Mouse (Mus musculus): ENCODE results near the gene Cops8. TPM values are rescaled to one million over a fixed set of nuclear protein-coding genes. Genes with fewer than 3 reads are reported as not detected.

Cops8 gene
- total RNA-seq (2014; fragmentation: Nextera tagmentation) = 85.0 and 96.0 TPM in 2 replicates
- total RNA-seq (2017) = 110 and 129 TPM in 2 replicates
- polyA plus RNA-seq (2012) = 37.1 and 39.2 TPM in 2 replicates

DNA sequence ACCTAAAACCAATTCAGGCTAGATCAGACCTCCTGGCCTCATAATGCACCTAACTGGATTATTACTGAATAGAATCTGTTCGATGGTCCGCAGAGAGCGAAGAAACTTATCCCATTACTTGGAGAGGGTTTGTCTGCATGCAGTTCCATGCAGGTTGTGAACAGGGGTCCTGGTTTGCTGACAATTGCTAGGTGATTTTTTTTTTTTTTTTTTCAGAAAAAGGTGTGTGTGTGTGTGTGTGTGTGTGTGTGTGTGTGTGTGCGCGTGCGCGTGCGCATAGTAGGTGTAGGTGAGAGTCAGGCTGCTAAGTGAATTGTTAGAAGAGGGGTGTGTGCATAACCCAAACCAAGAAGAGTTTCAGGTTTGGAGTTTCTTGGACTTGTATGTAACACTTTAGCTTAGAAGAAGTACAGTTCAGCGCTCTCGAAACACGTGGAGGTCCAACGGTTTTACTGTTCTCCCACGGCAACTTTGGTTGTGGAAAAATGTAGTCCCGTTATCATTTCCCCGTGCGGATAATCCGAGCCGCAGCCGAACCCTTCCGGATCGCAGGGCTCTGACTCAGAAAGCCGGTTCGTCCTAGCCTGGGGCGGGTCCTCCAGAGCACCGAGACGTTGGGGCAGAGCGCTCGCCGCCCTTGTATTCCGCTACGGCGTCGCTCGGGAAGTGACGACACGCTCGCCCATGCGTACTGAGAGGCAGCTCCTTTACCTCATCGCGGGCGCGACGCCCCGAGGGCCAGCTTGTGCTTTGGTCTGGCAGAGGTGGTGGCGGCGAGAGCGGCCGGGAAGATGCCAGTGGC lies at the start of gene Cops8:
Gene Cops8, plus strand, starts transcription at position 223 of the 802 bp plus-strand sequence.
- 0 out of 2 replicates have a peak, but pooled peaks cover 2% of the 10 kb centered on the region for H3K27me3 ChIP-seq (ENCODE audit: insufficient read depth, low read length)
- H3K9me3 ChIP-seq (replicated peaks) = no peaks in the 10 kb centered on the region
- peak; percentile 98 for ATAC-seq (ENCODE audit: extremely low read depth, insufficient number of reproducible peaks, low FRiP score, poor library complexity, severe bottlenecking)
- DNase-seq (ENCODE audit: low spot score) = peak; percentile 98
- H3K36me3 ChIP-seq (replicated peaks) = peaks cover 33% of the 10 kb centered on the region
- H3K4me3 ChIP-seq (ENCODE audit: low read depth, low read length) = peak within 1 kb of the TSS; percentile 86
- no peak for TF ChIP-seq TAL1 (conservative IDR thresholded peaks at IDR 0.05; ENCODE audit: low read depth, low read length)
- no peak for TF ChIP-seq GATA2 (IDR thresholded peaks at IDR 0.05; ENCODE audit: borderline replicate concordance, low read depth, low read length)
- no peak for TF ChIP-seq CTCF (IDR thresholded peaks at IDR 0.05; ENCODE audit: low read depth, low read length)
- TF ChIP-seq GATA1 (IDR thresholded peaks at IDR 0.05; ENCODE audit: borderline replicate concordance, low read length) = no peak
- no peak for TF ChIP-seq POLR2AphosphoS5 (IDR thresholded peaks at IDR 0.05; ENCODE audit: insufficient replicate concordance, low read depth, low read length)
- peaks cover 22% of the 10 kb centered on the region for H3K4me1 ChIP-seq (ENCODE audit: insufficient read depth, low read depth, low read length)

- no peaks in the 10 kb centered on the region for H3K27me3 ChIP-seq (ENCODE audit: insufficient read depth, low read length)
- DNase-seq (ENCODE audit: low spot score) (no peak), ATAC-seq (ENCODE audit: extremely low read depth, insufficient number of reproducible peaks, low FRiP score, poor library complexity, severe bottlenecking) (no peak)
- H3K9me3 ChIP-seq (replicated peaks) = peaks cover 51% of the 10 kb centered on the region
- H3K4me1 ChIP-seq (ENCODE audit: insufficient read depth, low read depth, low read length) = no peaks in the 10 kb centered on the region
- no peak for TF ChIP-seq POLR2AphosphoS5 (IDR thresholded peaks at IDR 0.05; ENCODE audit: insufficient replicate concordance, low read depth, low read length)
- peak; percentile 30; the same call in 1 of the 2 replicates for TF ChIP-seq CTCF (IDR thresholded peaks at IDR 0.05; ENCODE audit: low read depth, low read length)
- no peak overlapping the region for H3K4me3 ChIP-seq (ENCODE audit: low read depth, low read length)
- no peaks in the 10 kb centered on the region for H3K36me3 ChIP-seq (replicated peaks)
Observed at GRCm38 (mm10) chr1:90557140-90557539, 45.6 kb upstream of the Cops8 start.

GRCm38 (mm10) chr1:90560942-90561726 lies 41.6 kb upstream of the Cops8 start:
- Histone ChIP-seq H3K27me3 (ENCODE audit: insufficient read depth, low read length) (no peaks in the 10 kb centered on the region), H3K4me3 (ENCODE audit: low read depth, low read length) (no peak overlapping the region), H3K4me1 (ENCODE audit: insufficient read depth, low read depth, low read length) (no peaks in the 10 kb centered on the region), H3K36me3 (replicated peaks) (no peaks in the 10 kb centered on the region), H3K9me3 (replicated peaks) (peaks cover 41% of the 10 kb centered on the region)
- ATAC-seq (ENCODE audit: extremely low read depth, insufficient number of reproducible peaks, low FRiP score, poor library complexity, severe bottlenecking) (no peak), DNase-seq (ENCODE audit: low spot score) (no peak)
- TF ChIP-seq POLR2AphosphoS5 (IDR thresholded peaks at IDR 0.05; ENCODE audit: insufficient replicate concordance, low read depth, low read length) = no peak
- no peak for TF ChIP-seq GATA1 (IDR thresholded peaks at IDR 0.05; ENCODE audit: borderline replicate concordance, low read length)
- TF ChIP-seq CTCF (IDR thresholded peaks at IDR 0.05; ENCODE audit: low read depth, low read length) = no peak
- no peak for TF ChIP-seq GATA2 (IDR thresholded peaks at IDR 0.05; ENCODE audit: borderline replicate concordance, low read depth, low read length)

DNA sequence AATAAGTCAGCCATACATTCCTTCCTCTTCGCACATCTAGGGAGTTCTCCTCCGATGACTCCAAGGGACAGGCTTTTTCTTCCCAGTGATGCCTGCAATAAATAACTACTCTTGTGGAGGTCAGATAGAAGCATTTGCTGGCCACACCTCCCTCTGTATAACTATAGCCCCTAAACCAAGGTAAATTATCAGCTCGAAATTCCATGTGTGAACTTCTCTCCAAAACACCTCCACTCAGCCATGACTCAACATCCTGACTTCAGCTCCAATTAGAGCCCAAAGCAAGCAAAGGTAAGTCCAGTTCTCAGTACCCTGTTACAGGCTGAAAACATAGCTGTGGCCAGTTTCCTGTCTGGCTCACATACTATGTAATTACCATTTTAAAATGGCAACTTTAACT lies 38.8 kb upstream of the Cops8 start:
- DNase-seq (ENCODE audit: low spot score) (no peak), ATAC-seq (ENCODE audit: extremely low read depth, insufficient number of reproducible peaks, low FRiP score, poor library complexity, severe bottlenecking) (no peak)
- no peaks in the 10 kb centered on the region for H3K27me3 ChIP-seq (ENCODE audit: insufficient read depth, low read length)
- H3K4me1 ChIP-seq (ENCODE audit: insufficient read depth, low read depth, low read length) = no peaks in the 10 kb centered on the region
- H3K4me3 ChIP-seq (ENCODE audit: low read depth, low read length) = no peak overlapping the region
- H3K9me3 ChIP-seq (replicated peaks) = peaks cover 46% of the 10 kb centered on the region
- H3K36me3 ChIP-seq (replicated peaks) = no peaks in the 10 kb centered on the region
- no peak for TF ChIP-seq GATA1 (IDR thresholded peaks at IDR 0.05; ENCODE audit: borderline replicate concordance, low read length)
- no peak for TF ChIP-seq TAL1 (conservative IDR thresholded peaks at IDR 0.05; ENCODE audit: low read depth, low read length)
- no peak for TF ChIP-seq GATA2 (IDR thresholded peaks at IDR 0.05; ENCODE audit: borderline replicate concordance, low read depth, low read length)
- TF ChIP-seq POLR2AphosphoS5 (IDR thresholded peaks at IDR 0.05; ENCODE audit: insufficient replicate concordance, low read depth, low read length) = no peak
- no peak for TF ChIP-seq CTCF (IDR thresholded peaks at IDR 0.05; ENCODE audit: low read depth, low read length)

DNA sequence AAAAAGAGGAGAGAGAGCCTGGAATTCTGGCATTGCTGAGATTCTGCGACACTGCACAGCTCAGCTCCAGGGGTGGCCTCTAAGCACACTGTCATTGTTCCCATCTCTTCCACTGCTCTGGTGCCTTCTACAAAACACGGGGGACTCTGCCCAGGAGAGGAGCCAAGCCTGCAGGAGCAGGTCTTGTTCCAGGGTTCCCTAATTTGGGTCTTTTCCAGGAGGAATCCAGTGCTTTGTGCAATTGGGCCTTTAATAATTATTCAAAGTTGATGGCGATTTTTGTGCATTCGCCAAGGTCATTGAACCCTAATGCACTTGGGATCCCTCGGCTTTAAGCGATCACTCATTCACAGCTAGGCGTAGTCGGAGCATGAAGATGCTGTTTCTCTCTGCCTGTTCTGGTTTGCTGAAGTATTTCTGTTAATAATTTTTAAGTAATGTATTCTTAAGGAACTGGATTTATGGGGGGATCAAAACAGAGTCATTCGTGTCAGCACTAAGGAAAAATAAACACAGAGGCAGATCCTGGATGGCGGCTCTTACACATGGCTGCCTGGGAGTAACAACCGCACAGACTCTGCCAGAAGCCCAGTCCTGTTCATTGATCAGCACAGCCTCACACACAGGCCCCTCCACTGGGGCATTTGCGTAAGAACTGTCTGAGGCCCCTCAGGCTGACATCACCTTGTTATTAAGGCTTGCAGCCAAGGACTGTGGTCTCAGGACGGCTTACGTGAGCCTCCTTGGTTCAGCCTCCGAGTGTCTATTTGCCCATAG lies 35.9 kb upstream of the Cops8 start:
- no peaks in the 10 kb centered on the region for H3K4me1 ChIP-seq (ENCODE audit: insufficient read depth, low read depth, low read length)
- ATAC-seq (ENCODE audit: extremely low read depth, insufficient number of reproducible peaks, low FRiP score, poor library complexity, severe bottlenecking) (no peak), DNase-seq (ENCODE audit: low spot score) (no peak)
- no peaks in the 10 kb centered on the region for H3K36me3 ChIP-seq (replicated peaks)
- no peak for TF ChIP-seq CTCF (IDR thresholded peaks at IDR 0.05; ENCODE audit: low read depth, low read length)
- no peak overlapping the region for H3K4me3 ChIP-seq (ENCODE audit: low read depth, low read length)
- H3K9me3 ChIP-seq (replicated peaks) = peaks cover 62% of the 10 kb centered on the region
- no peaks in the 10 kb centered on the region for H3K27me3 ChIP-seq (ENCODE audit: insufficient read depth, low read length)

GRCm38 (mm10) chr1:90573831-90574230 lies 28.9 kb upstream of the Cops8 start:
- Histone ChIP-seq H3K9me3 (replicated peaks) (peaks cover 69% of the 10 kb centered on the region), H3K4me1 (ENCODE audit: insufficient read depth, low read depth, low read length) (no peaks in the 10 kb centered on the region), H3K27me3 (ENCODE audit: insufficient read depth, low read length) (no peaks in the 10 kb centered on the region), H3K4me3 (ENCODE audit: low read depth, low read length) (no peak overlapping the region), H3K36me3 (replicated peaks) (no peaks in the 10 kb centered on the region)
- ATAC-seq (ENCODE audit: extremely low read depth, insufficient number of reproducible peaks, low FRiP score, poor library complexity, severe bottlenecking) (no peak), DNase-seq (ENCODE audit: low spot score) (no peak)
- TF ChIP-seq CTCF (IDR thresholded peaks at IDR 0.05; ENCODE audit: low read depth, low read length) = no peak
